In genomic region chr15:83765388-83766029, GRCm38 (mm10) we compare ENCODE assay signal across 19 mouse cellular contexts. TPM values are rescaled to one million over a fixed set of nuclear protein-coding genes. Genes with fewer than 3 reads are reported as not detected.
DNase-seq lines count a peak whose midpoint lies in the region; ATAC-seq and TF ChIP-seq lines count a peak whose summit lies in the region.
"Had no signal": no experiment of that assay in that cellular context is flagged by ENCODE, and none has a peak within 500 bp of the region (broad histone marks: within the 10 kb centered on the region; RNA-seq: fewer than 3 reads in every experiment).

No protein-coding gene starts in this region.

- H3K9me3 ChIP-seq in hindbrain, embryonic 12.5 days (replicated peaks): no peaks in the 10 kb centered on the region
- no peaks in the 10 kb centered on the region for H3K9me3 ChIP-seq in hindbrain, postnatal 0 days (ENCODE audit: low read length)
- no peaks in the 10 kb centered on the region for H3K9me3 ChIP-seq in embryonic facial prominence, embryonic 14.5 days (ENCODE audit: control insufficient read depth, low read length)
- H3K9me3 ChIP-seq in limb, embryonic 10.5 days (replicated peaks): no peaks in the 10 kb centered on the region
- no peaks in the 10 kb centered on the region for H3K9me3 ChIP-seq in kidney, embryonic 16.5 days (ENCODE audit: low read length)
- H3K9me3 ChIP-seq: embryonic facial prominence, embryonic 13.5 days; liver, embryonic 15.5 days had no signal

- TF ChIP-seq CTCF in hindbrain, postnatal 0 days (IDR thresholded peaks at IDR 0.05; ENCODE audit: low read depth): no peak

- DNase-seq in hindbrain, postnatal 0 days (ENCODE audit: low spot score): no peak
- DNase-seq in R1 (ENCODE audit: low read depth, low spot score): peak; percentile 14
- peak; percentile 56 for DNase-seq in embryonic facial prominence, embryonic 14.5 days (ENCODE audit: low spot score)
- peak; percentile 59 for DNase-seq in limb, embryonic 10.5 days (ENCODE audit: low spot score)
- DNase-seq in left cerebral cortex, postnatal 36 days (ENCODE audit: low spot score in 2 of 2): no peak
- DNase-seq in c-Kit-positive CD71-positive TER-119-positive erythroid progenitor cells, embryonic 14.5 days (ENCODE audit: low spot score): no peak
- DNase-seq: B cell, adult 2 months; cerebellum, adult 8-10 months; kidney, adult 9 months; thymus, postnatal 14 days had no signal

- 16% methylated on average over 6 of the region's 6 CpGs for WGBS in hindbrain, embryonic 12.5 days
- WGBS in hindbrain, postnatal 0 days: 26% methylated on average over 6 of the region's 6 CpGs
- 16% methylated on average over 6 of the region's 6 CpGs for WGBS in embryonic facial prominence, embryonic 14.5 days
- WGBS in limb, embryonic 10.5 days: 30% methylated on average over 6 of the region's 6 CpGs
- WGBS in kidney, embryonic 16.5 days: 26% methylated on average over 5 of the region's 6 CpGs

- peaks cover 2% of the 10 kb centered on the region; the same call in 1 of the 2 replicates for H3K27me3 ChIP-seq in hindbrain, embryonic 12.5 days
- H3K27me3 ChIP-seq in hindbrain, postnatal 0 days (ENCODE audit: insufficient read depth, low read length): no peaks in the 10 kb centered on the region
- no peaks in the 10 kb centered on the region for H3K27me3 ChIP-seq in embryonic facial prominence, embryonic 14.5 days (replicated peaks; ENCODE audit: control insufficient read depth, insufficient read depth, low read length)
- peaks cover 11% of the 10 kb centered on the region for H3K27me3 ChIP-seq in limb, embryonic 10.5 days (ENCODE audit: low read depth, poor library complexity, severe bottlenecking)
- H3K27me3 ChIP-seq in kidney, embryonic 16.5 days (ENCODE audit: insufficient read depth, low read length): no peaks in the 10 kb centered on the region
- H3K27me3 ChIP-seq: liver, embryonic 15.5 days had no signal

- H3K9ac ChIP-seq in hindbrain, embryonic 12.5 days: no peak overlapping the region
- H3K9ac ChIP-seq in hindbrain, postnatal 0 days (replicated peaks; ENCODE audit: low read length): no peak overlapping the region
- no peak overlapping the region for H3K9ac ChIP-seq in embryonic facial prominence, embryonic 14.5 days (ENCODE audit: low read depth, low read length)
- H3K9ac ChIP-seq in kidney, embryonic 16.5 days (replicated peaks; ENCODE audit: low read length): no peak overlapping the region
- H3K9ac ChIP-seq: embryonic facial prominence, embryonic 13.5 days; liver, embryonic 15.5 days had no signal

- no peaks in the 10 kb centered on the region for H3K36me3 ChIP-seq in hindbrain, embryonic 12.5 days
- no peaks in the 10 kb centered on the region for H3K36me3 ChIP-seq in hindbrain, postnatal 0 days (ENCODE audit: insufficient read depth, low read length)
- H3K36me3 ChIP-seq in embryonic facial prominence, embryonic 14.5 days (ENCODE audit: control insufficient read depth, insufficient read depth, low read length): no peaks in the 10 kb centered on the region
- no peaks in the 10 kb centered on the region for H3K36me3 ChIP-seq in limb, embryonic 10.5 days
- no peaks in the 10 kb centered on the region for H3K36me3 ChIP-seq in kidney, embryonic 16.5 days (ENCODE audit: insufficient read depth, low read length)
- H3K36me3 ChIP-seq: embryonic facial prominence, embryonic 13.5 days; liver, embryonic 15.5 days had no signal

- H3K27ac ChIP-seq in hindbrain, embryonic 12.5 days: no peak overlapping the region
- H3K27ac ChIP-seq in hindbrain, postnatal 0 days: no peak overlapping the region
- H3K27ac ChIP-seq in embryonic facial prominence, embryonic 14.5 days (replicated peaks; ENCODE audit: low read depth, low read length): no peak overlapping the region
- H3K27ac ChIP-seq in limb, embryonic 10.5 days: peak overlapping the region; percentile 72
- no peak overlapping the region for H3K27ac ChIP-seq in kidney, embryonic 16.5 days (ENCODE audit: low read length)
- H3K27ac ChIP-seq: embryonic facial prominence, embryonic 13.5 days; liver, embryonic 15.5 days had no signal

- H3K4me1 ChIP-seq in hindbrain, embryonic 12.5 days: peaks cover 11% of the 10 kb centered on the region
- no peaks in the 10 kb centered on the region for H3K4me1 ChIP-seq in hindbrain, postnatal 0 days (ENCODE audit: insufficient read depth, low read length)
- H3K4me1 ChIP-seq in embryonic facial prominence, embryonic 14.5 days (ENCODE audit: control insufficient read depth, insufficient read depth, low read length): no peaks in the 10 kb centered on the region
- H3K4me1 ChIP-seq in limb, embryonic 10.5 days: peaks cover 24% of the 10 kb centered on the region
- no peaks in the 10 kb centered on the region for H3K4me1 ChIP-seq in kidney, embryonic 16.5 days (ENCODE audit: insufficient read depth, low read length)
- H3K4me1 ChIP-seq: liver, embryonic 15.5 days had no signal

- intact Hi-C loops in left cerebral cortex, postnatal 36 days (cut with DNase I): no loop called here

- no peak overlapping the region for H3K4me3 ChIP-seq in hindbrain, embryonic 12.5 days
- no peak overlapping the region for H3K4me3 ChIP-seq in hindbrain, postnatal 0 days (ENCODE audit: low read length)
- H3K4me3 ChIP-seq in embryonic facial prominence, embryonic 14.5 days (ENCODE audit: low read depth, low read length): no peak overlapping the region
- H3K4me3 ChIP-seq in limb, embryonic 10.5 days: no peak overlapping the region
- H3K4me3 ChIP-seq in kidney, embryonic 16.5 days (ENCODE audit: low read length): no peak overlapping the region
- H3K4me3 ChIP-seq: embryonic facial prominence, embryonic 13.5 days; liver, embryonic 15.5 days had no signal

- H3K4me2 ChIP-seq in hindbrain, embryonic 12.5 days (replicated peaks): no peak overlapping the region
- H3K4me2 ChIP-seq in hindbrain, postnatal 0 days (ENCODE audit: low read depth, low read length): no peak overlapping the region
- no peak overlapping the region for H3K4me2 ChIP-seq in embryonic facial prominence, embryonic 14.5 days (ENCODE audit: low read depth, low read length)
- no peak overlapping the region for H3K4me2 ChIP-seq in kidney, embryonic 16.5 days (replicated peaks; ENCODE audit: low read depth, low read length)
- H3K4me2 ChIP-seq: embryonic facial prominence, embryonic 13.5 days; liver, embryonic 15.5 days had no signal

- ATAC-seq in hindbrain, embryonic 12.5 days (ENCODE audit: low FRiP score): peak; percentile 62; the same call in 1 of the 2 replicates
- ATAC-seq in hindbrain, postnatal 0 days: no peak
- peak; percentile 80; the same call in 1 of the 2 replicates for ATAC-seq in embryonic facial prominence, embryonic 14.5 days (ENCODE audit: low read depth)
- no peak for ATAC-seq in kidney, embryonic 16.5 days (ENCODE audit: low FRiP score, low TSS enrichment)
- ATAC-seq: activated CD4-positive, CD25-positive, alpha-beta regulatory T cell, adult 4 months had no signal

RNA-seq across cellular contexts. Expression of gene Mpped1, which starts 13.8 kb away (rescaled TPM):
- polyA plus RNA-seq in hindbrain, embryonic 12.5 days (2016; fragmentation: Nextera tagmentation; extraction: Ambion mirVana): 3.1 and 4.9 TPM in 2 replicates
- 31.4 and 48.3 TPM in 2 replicates for total RNA-seq in hindbrain, postnatal 0 days (2014; rRNA removed)
- 13.5 and 14.2 TPM in 2 replicates for polyA plus RNA-seq in hindbrain, postnatal 0 days (2015; fragmentation: Nextera tagmentation; extraction: Ambion mirVana)
- polyA plus RNA-seq in embryonic facial prominence, embryonic 14.5 days (2014; fragmentation: Nextera tagmentation; extraction: Ambion mirVana): 5.2 and 6.9 TPM in 2 replicates
- polyA plus RNA-seq in limb, embryonic 10.5 days (2016; fragmentation: Nextera tagmentation; extraction: Ambion mirVana): 2.4 and 3.8 TPM in 2 replicates
- 100 to 1,000 TPM; 194 to 214 TPM for total RNA-seq in left cerebral cortex, postnatal 36 days (2021)
- polyA plus RNA-seq in kidney, embryonic 16.5 days (2015; fragmentation: Nextera tagmentation; extraction: Ambion mirVana): 0.39 and 0.42 TPM in 2 replicates
- total RNA-seq: megakaryocyte progenitor cell, adult 5-6 weeks; MEL; neutrophil, adult 5-6 weeks had no signal
- polyA plus RNA-seq: activated CD4-positive, CD25-positive, alpha-beta regulatory T cell, adult 4 months; heart, embryonic 14.5 days had no signal

RNA-seq across cellular contexts. Expression of gene Scube1, which starts 40.7 kb away (rescaled TPM):
- 32.4 and 33.2 TPM in 2 replicates for polyA plus RNA-seq in hindbrain, embryonic 12.5 days (2016; fragmentation: Nextera tagmentation; extraction: Ambion mirVana)
- total RNA-seq in hindbrain, postnatal 0 days (2014; rRNA removed): 13.4 TPM in 2 replicates
- polyA plus RNA-seq in hindbrain, postnatal 0 days (2015; fragmentation: Nextera tagmentation; extraction: Ambion mirVana): 3.2 and 3.3 TPM in 2 replicates
- 12.6 and 17.3 TPM in 2 replicates for polyA plus RNA-seq in embryonic facial prominence, embryonic 14.5 days (2014; fragmentation: Nextera tagmentation; extraction: Ambion mirVana)
- polyA plus RNA-seq in limb, embryonic 10.5 days (2016; fragmentation: Nextera tagmentation; extraction: Ambion mirVana): 124 TPM in 2 replicates
- 10 to 100 TPM; 68.5 to 71.1 TPM for total RNA-seq in left cerebral cortex, postnatal 36 days (2021)
- polyA plus RNA-seq in kidney, embryonic 16.5 days (2015; fragmentation: Nextera tagmentation; extraction: Ambion mirVana): 4.8 and 4.9 TPM in 2 replicates
- total RNA-seq: megakaryocyte progenitor cell, adult 5-6 weeks; MEL; neutrophil, adult 5-6 weeks had no signal
- polyA plus RNA-seq: activated CD4-positive, CD25-positive, alpha-beta regulatory T cell, adult 4 months had no signal

Comparison
In these comparisons a context has a peak if more than half of its experiments do, and no peak if none do; other contexts are left out.
1. ATAC-seq: peak in hindbrain, embryonic 12.5 days (single experiment) and embryonic facial prominence, embryonic 14.5 days (single experiment); none in hindbrain, postnatal 0 days (single experiment) and kidney, embryonic 16.5 days (single experiment).
2. DNase-seq: peak in R1 (single experiment), embryonic facial prominence, embryonic 14.5 days (single experiment) and limb, embryonic 10.5 days (single experiment); none in hindbrain, postnatal 0 days (single experiment), left cerebral cortex, postnatal 36 days (0 of 2) and c-Kit-positive CD71-positive TER-119-positive erythroid progenitor cells, embryonic 14.5 days (single experiment).